Comparison of ENCODE assay signal across 8 mouse cellular contexts in the genomic region with DNA sequence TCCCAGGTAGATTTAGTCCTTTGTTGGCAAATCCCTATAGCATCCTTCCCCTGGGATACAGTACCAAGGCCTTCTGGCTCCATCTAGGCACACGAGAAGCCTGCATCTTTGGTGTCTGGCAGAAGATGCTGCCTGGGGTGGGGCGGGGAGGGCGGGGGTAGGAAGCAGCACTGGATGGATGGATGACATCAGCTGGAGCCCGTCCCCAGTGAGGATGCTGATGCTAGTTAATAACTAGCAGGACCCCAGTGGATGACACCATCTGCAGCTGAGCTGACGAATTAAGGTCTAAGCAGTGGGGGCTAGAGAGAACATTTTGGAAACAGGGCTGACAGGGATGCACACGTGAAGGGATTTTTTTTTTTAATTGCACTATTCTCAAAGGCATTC.
DNase-seq lines count a peak whose midpoint lies in the region; ATAC-seq lines count a peak whose summit lies in the region.

No protein-coding gene starts in this region.

- no peak overlapping the region for H3K4me2 ChIP-seq in heart, embryonic 11.5 days
- no peak overlapping the region for H3K4me2 ChIP-seq in midbrain, embryonic 11.5 days
- H3K4me2 ChIP-seq in hindbrain, embryonic 16.5 days (ENCODE audit: low read length): no peak overlapping the region; the same call in 1 of the 2 replicates

- no peak overlapping the region for H3K4me3 ChIP-seq in heart, embryonic 11.5 days (ENCODE audit: low read depth, low read length)
- H3K4me3 ChIP-seq in midbrain, embryonic 11.5 days (ENCODE audit: low read depth, low read length): no peak overlapping the region
- H3K4me3 ChIP-seq in midbrain, embryonic 10.5 days: no peak overlapping the region
- no peak overlapping the region for H3K4me3 ChIP-seq in hindbrain, embryonic 16.5 days (ENCODE audit: low read length)

- H3K9ac ChIP-seq in heart, embryonic 11.5 days (ENCODE audit: low read depth, low read length): no peak overlapping the region
- H3K9ac ChIP-seq in midbrain, embryonic 11.5 days (ENCODE audit: low read length): no peak overlapping the region
- H3K9ac ChIP-seq in hindbrain, embryonic 16.5 days (ENCODE audit: low read depth, low read length): peak overlapping the region; percentile 47; the same call in 1 of the 2 replicates

- peaks cover 55% of the 10 kb centered on the region for H3K4me1 ChIP-seq in heart, embryonic 11.5 days (ENCODE audit: control insufficient read depth, insufficient read depth, low read length)
- H3K4me1 ChIP-seq in midbrain, embryonic 11.5 days (ENCODE audit: control insufficient read depth, insufficient read depth, low read length): peaks cover 2% of the 10 kb centered on the region; the same call in 1 of the 2 replicates
- H3K4me1 ChIP-seq in midbrain, embryonic 10.5 days: peaks cover 45% of the 10 kb centered on the region
- H3K4me1 ChIP-seq in hindbrain, embryonic 16.5 days (ENCODE audit: control insufficient read depth, insufficient read depth, low read depth, low read length): peaks cover 44% of the 10 kb centered on the region

- WGBS in heart, embryonic 11.5 days (ENCODE audit: insufficient replicate concordance): 80% methylated on average over 6 of the region's 6 CpGs
- 71% methylated on average over 6 of the region's 6 CpGs for WGBS in midbrain, embryonic 11.5 days
- 82% methylated on average over 6 of the region's 6 CpGs for WGBS in midbrain, embryonic 10.5 days
- 24% methylated on average over 6 of the region's 6 CpGs for WGBS in hindbrain, embryonic 16.5 days

- H3K27ac ChIP-seq in heart, embryonic 11.5 days (ENCODE audit: low read depth, low read length): peak overlapping the region; percentile 81
- H3K27ac ChIP-seq in midbrain, embryonic 11.5 days (ENCODE audit: low read depth, low read length): no peak overlapping the region
- no peak overlapping the region; the same call in 1 of the 2 replicates for H3K27ac ChIP-seq in midbrain, embryonic 10.5 days (replicated peaks)
- peak overlapping the region; percentile 86 for H3K27ac ChIP-seq in hindbrain, embryonic 16.5 days (ENCODE audit: low read depth, low read length)

- H3K27me3 ChIP-seq in heart, embryonic 11.5 days (ENCODE audit: control insufficient read depth, insufficient read depth, low read length): no peaks in the 10 kb centered on the region
- H3K27me3 ChIP-seq in midbrain, embryonic 11.5 days (ENCODE audit: control insufficient read depth, insufficient read depth, low read length): no peaks in the 10 kb centered on the region
- peaks cover 17% of the 10 kb centered on the region; the same call in 1 of the 2 replicates for H3K27me3 ChIP-seq in midbrain, embryonic 10.5 days (ENCODE audit: low read depth, poor library complexity, severe bottlenecking)
- H3K27me3 ChIP-seq in hindbrain, embryonic 16.5 days (replicated peaks; ENCODE audit: control insufficient read depth, insufficient read depth, low read length): no peaks in the 10 kb centered on the region

- no peak for DNase-seq in heart, postnatal 36 days
- DNase-seq in midbrain, embryonic 11.5 days (ENCODE audit: low spot score, missing footprints): no peak
- DNase-seq in midbrain, embryonic 10.5 days (ENCODE audit: low spot score): no peak
- peak; percentile 60 for DNase-seq in retina, postnatal 1 day
- DNase-seq in spleen, postnatal 4 days (ENCODE audit: low spot score in 2 of 2): no peak
- DNase-seq in ovary, adult 18-20 months (ENCODE audit: low spot score): no peak

- no peak for ATAC-seq in heart, embryonic 11.5 days (replicated peaks; ENCODE audit: insufficient number of reproducible peaks, low FRiP score, low TSS enrichment)
- ATAC-seq in midbrain, embryonic 11.5 days (ENCODE audit: low FRiP score): peak; percentile 51; the same call in 1 of the 2 replicates
- peak; percentile 32 for ATAC-seq in hindbrain, embryonic 16.5 days

- H3K9me3 ChIP-seq in heart, embryonic 11.5 days (replicated peaks; ENCODE audit: control insufficient read depth, low read length): no peaks in the 10 kb centered on the region
- no peaks in the 10 kb centered on the region for H3K9me3 ChIP-seq in midbrain, embryonic 11.5 days (ENCODE audit: control insufficient read depth, low read length)
- H3K9me3 ChIP-seq in midbrain, embryonic 10.5 days (replicated peaks): no peaks in the 10 kb centered on the region
- H3K9me3 ChIP-seq in hindbrain, embryonic 16.5 days (ENCODE audit: control insufficient read depth, low read length): no peaks in the 10 kb centered on the region

- intact Hi-C loops in heart, postnatal 36 days (cut with DNase I): loop anchor here (2.0 kb wide), 1 partner anchor 40 kb away; no protein-coding TSS in a partner anchor

- no peaks in the 10 kb centered on the region for H3K36me3 ChIP-seq in heart, embryonic 11.5 days (ENCODE audit: control insufficient read depth, insufficient read depth, low read length)
- no peaks in the 10 kb centered on the region for H3K36me3 ChIP-seq in midbrain, embryonic 11.5 days (ENCODE audit: control insufficient read depth, insufficient read depth, low read length)
- H3K36me3 ChIP-seq in midbrain, embryonic 10.5 days: no peaks in the 10 kb centered on the region
- no peaks in the 10 kb centered on the region for H3K36me3 ChIP-seq in hindbrain, embryonic 16.5 days (ENCODE audit: control insufficient read depth, insufficient read depth, low read length)

Comparison
In these comparisons a context has a peak if more than half of its experiments do, and no peak if none do; other contexts are left out.
1. H3K27ac ChIP-seq: peak in heart, embryonic 11.5 days (single experiment) and hindbrain, embryonic 16.5 days (single experiment); none in midbrain, embryonic 11.5 days (single experiment) and midbrain, embryonic 10.5 days (single experiment).